Mouse (Mus musculus): ENCODE results near the gene Stam. TPM values are rescaled to one million over a fixed set of nuclear protein-coding genes. Genes with fewer than 3 reads are reported as not detected.

The Stam gene
- polyA plus RNA-seq, 1 experiment: 71.3 TPM

- Histone ChIP-seq H3K4me1 (ENCODE audit: control insufficient read depth, insufficient read depth, low read length) (no peaks in the 10 kb centered on the region), H3K9ac (ENCODE audit: low read depth, poor library complexity, severe bottlenecking) (no peak overlapping the region), H3K4me3 (ENCODE audit: low read depth, low read length) (no peak overlapping the region), H3K27ac (ENCODE audit: insufficient read depth, low read length) (no peak overlapping the region), H3K9me3 (replicated peaks; ENCODE audit: control insufficient read depth, insufficient read depth, low read length, poor library complexity, severe bottlenecking) (no peaks in the 10 kb centered on the region), H3K36me3 (ENCODE audit: control insufficient read depth, insufficient read depth, low read length, poor library complexity, severe bottlenecking) (peaks cover 6% of the 10 kb centered on the region), H3K27me3 (ENCODE audit: control insufficient read depth, insufficient read depth, low read length, poor library complexity, severe bottlenecking) (no peaks in the 10 kb centered on the region)
- TF ChIP-seq POLR2A (IDR thresholded peaks at IDR 0.05; ENCODE audit: insufficient read depth, low read length) (no peak), EP300 (IDR thresholded peaks at IDR 0.05; ENCODE audit: insufficient read depth, low read depth, low read length) (no peak), CTCF (IDR thresholded peaks at IDR 0.05; ENCODE audit: low read depth, low read length) (no peak)
Observed at GRCm38 (mm10) chr2:14146913-14147312, 73.0 kb downstream of the Stam start.

- H3K9me3 ChIP-seq (replicated peaks; ENCODE audit: control insufficient read depth, insufficient read depth, low read length, poor library complexity, severe bottlenecking): no peaks in the 10 kb centered on the region
- no peaks in the 10 kb centered on the region for H3K4me1 ChIP-seq (ENCODE audit: control insufficient read depth, insufficient read depth, low read length)
- no peak overlapping the region for H3K9ac ChIP-seq (ENCODE audit: low read depth, poor library complexity, severe bottlenecking)
- no peak overlapping the region for H3K27ac ChIP-seq (ENCODE audit: insufficient read depth, low read length)
- no peak overlapping the region for H3K4me3 ChIP-seq (ENCODE audit: low read depth, low read length)
- TF ChIP-seq POLR2A (IDR thresholded peaks at IDR 0.05; ENCODE audit: insufficient read depth, low read length): no peak
- TF ChIP-seq EP300 (IDR thresholded peaks at IDR 0.05; ENCODE audit: insufficient read depth, low read depth, low read length): no peak
- no peak for TF ChIP-seq CTCF (IDR thresholded peaks at IDR 0.05; ENCODE audit: low read depth, low read length)
- no peaks in the 10 kb centered on the region; the same call in 1 of the 2 replicates for H3K36me3 ChIP-seq (ENCODE audit: control insufficient read depth, insufficient read depth, low read length, poor library complexity, severe bottlenecking)
- no peaks in the 10 kb centered on the region for H3K27me3 ChIP-seq (ENCODE audit: control insufficient read depth, insufficient read depth, low read length, poor library complexity, severe bottlenecking)
Observed at GRCm38 (mm10) chr2:14150829-14151228, 76.9 kb downstream of the Stam start.

GRCm38 (mm10) chr2:14151854-14152253 lies 78.0 kb downstream of the Stam start:
- no peaks in the 10 kb centered on the region for H3K4me1 ChIP-seq (ENCODE audit: control insufficient read depth, insufficient read depth, low read length)
- no peak overlapping the region for H3K27ac ChIP-seq (ENCODE audit: insufficient read depth, low read length)
- no peak overlapping the region for H3K4me3 ChIP-seq (ENCODE audit: low read depth, low read length)
- no peaks in the 10 kb centered on the region for H3K27me3 ChIP-seq (ENCODE audit: control insufficient read depth, insufficient read depth, low read length, poor library complexity, severe bottlenecking)
- H3K36me3 ChIP-seq (ENCODE audit: control insufficient read depth, insufficient read depth, low read length, poor library complexity, severe bottlenecking): no peaks in the 10 kb centered on the region
- no peaks in the 10 kb centered on the region for H3K9me3 ChIP-seq (replicated peaks; ENCODE audit: control insufficient read depth, insufficient read depth, low read length, poor library complexity, severe bottlenecking)
- TF ChIP-seq EP300 (IDR thresholded peaks at IDR 0.05; ENCODE audit: insufficient read depth, low read depth, low read length) (no peak), CTCF (IDR thresholded peaks at IDR 0.05; ENCODE audit: low read depth, low read length) (no peak), POLR2A (IDR thresholded peaks at IDR 0.05; ENCODE audit: insufficient read depth, low read length) (no peak)
- H3K9ac ChIP-seq (ENCODE audit: low read depth, poor library complexity, severe bottlenecking): no peak overlapping the region

- H3K9me3 ChIP-seq (replicated peaks; ENCODE audit: control insufficient read depth, insufficient read depth, low read length, poor library complexity, severe bottlenecking): no peaks in the 10 kb centered on the region
- no peaks in the 10 kb centered on the region; the same call in 1 of the 2 replicates for H3K36me3 ChIP-seq (ENCODE audit: control insufficient read depth, insufficient read depth, low read length, poor library complexity, severe bottlenecking)
- no peak overlapping the region for H3K9ac ChIP-seq (ENCODE audit: low read depth, poor library complexity, severe bottlenecking)
- TF ChIP-seq CTCF (IDR thresholded peaks at IDR 0.05; ENCODE audit: low read depth, low read length) (no peak), EP300 (IDR thresholded peaks at IDR 0.05; ENCODE audit: insufficient read depth, low read depth, low read length) (no peak), POLR2A (IDR thresholded peaks at IDR 0.05; ENCODE audit: insufficient read depth, low read length) (no peak)
- no peaks in the 10 kb centered on the region for H3K4me1 ChIP-seq (ENCODE audit: control insufficient read depth, insufficient read depth, low read length)
- H3K4me3 ChIP-seq (ENCODE audit: low read depth, low read length): no peak overlapping the region
- H3K27me3 ChIP-seq (ENCODE audit: control insufficient read depth, insufficient read depth, low read length, poor library complexity, severe bottlenecking): no peaks in the 10 kb centered on the region
- no peak overlapping the region for H3K27ac ChIP-seq (ENCODE audit: insufficient read depth, low read length)
Observed at GRCm38 (mm10) chr2:14159047-14159446, 85.1 kb downstream of the Stam start.

- Histone ChIP-seq H3K36me3 (ENCODE audit: control insufficient read depth, insufficient read depth, low read length, poor library complexity, severe bottlenecking) (no peaks in the 10 kb centered on the region; the same call in 1 of the 2 replicates), H3K4me3 (ENCODE audit: low read depth, low read length) (no peak overlapping the region), H3K4me1 (ENCODE audit: control insufficient read depth, insufficient read depth, low read length) (no peaks in the 10 kb centered on the region), H3K9ac (ENCODE audit: low read depth, poor library complexity, severe bottlenecking) (no peak overlapping the region), H3K9me3 (replicated peaks; ENCODE audit: control insufficient read depth, insufficient read depth, low read length, poor library complexity, severe bottlenecking) (no peaks in the 10 kb centered on the region), H3K27me3 (ENCODE audit: control insufficient read depth, insufficient read depth, low read length, poor library complexity, severe bottlenecking) (no peaks in the 10 kb centered on the region), H3K27ac (ENCODE audit: insufficient read depth, low read length) (no peak overlapping the region)
- TF ChIP-seq EP300 (IDR thresholded peaks at IDR 0.05; ENCODE audit: insufficient read depth, low read depth, low read length) (no peak), CTCF (IDR thresholded peaks at IDR 0.05; ENCODE audit: low read depth, low read length) (no peak), POLR2A (IDR thresholded peaks at IDR 0.05; ENCODE audit: insufficient read depth, low read length) (no peak)
Observed at GRCm38 (mm10) chr2:14159756-14160155, 85.9 kb downstream of the Stam start.

- Histone ChIP-seq H3K4me1 (ENCODE audit: control insufficient read depth, insufficient read depth, low read length) (no peaks in the 10 kb centered on the region), H3K9me3 (replicated peaks; ENCODE audit: control insufficient read depth, insufficient read depth, low read length, poor library complexity, severe bottlenecking) (no peaks in the 10 kb centered on the region), H3K9ac (ENCODE audit: low read depth, poor library complexity, severe bottlenecking) (no peak overlapping the region), H3K4me3 (ENCODE audit: low read depth, low read length) (no peak overlapping the region), H3K27ac (ENCODE audit: insufficient read depth, low read length) (no peak overlapping the region), H3K27me3 (ENCODE audit: control insufficient read depth, insufficient read depth, low read length, poor library complexity, severe bottlenecking) (no peaks in the 10 kb centered on the region), H3K36me3 (ENCODE audit: control insufficient read depth, insufficient read depth, low read length, poor library complexity, severe bottlenecking) (no peaks in the 10 kb centered on the region)
- no peak for TF ChIP-seq CTCF (IDR thresholded peaks at IDR 0.05; ENCODE audit: low read depth, low read length)
Observed at GRCm38 (mm10) chr2:14164459-14165030, 90.6 kb downstream of the Stam start.

All from ES-Bruce4 (cell line).